Mouse (Mus musculus) bone marrow, adult 2 months (tissue): ENCODE results near the gene Tmed1. TPM values are rescaled to one million over a fixed set of nuclear protein-coding genes. Genes with fewer than 3 reads are reported as not detected.
A peak's percentile ranks its signal among the peaks of the same experiment; 100 is the strongest.
"Not testable (repeated sequence)": the region's sequence is repeated elsewhere in the genome, so short reads cannot be mapped to it uniquely, and the experiment has no call there.

Experiments used
- H3K27ac ChIP-seq: fragments of 200-500 bp; 2 replicates; pipeline ENCODE4 v1.5.1; 2012; ENCODE audit warnings: low read depth, mild to moderate bottlenecking, control low read depth, inconsistent platforms, low read length; ENCODE audit not compliant: control insufficient read depth, poor library complexity, insufficient read depth
- H3K4me1 ChIP-seq: fragments of 200-500 bp; 2 replicates; pipeline ENCODE4 v1.6.1; 2011; ENCODE audit warnings: low read length; ENCODE audit not compliant: control insufficient read depth, insufficient read depth
- H3K4me3 ChIP-seq: fragments of 200-500 bp; replicated peaks from 2 replicates; pipeline ENCODE3; 2011; ENCODE audit warnings: mild to moderate bottlenecking, low read depth, low read length, control low read depth; ENCODE audit not compliant: control insufficient read depth
- CTCF ChIP-seq: fragments of 200-500 bp; IDR thresholded peaks from 2 replicates; pipeline ENCODE4 v1.5.1; 2011; ENCODE audit warnings: low read length, control low read depth; ENCODE audit not compliant: control insufficient read depth, insufficient read depth
- POLR2A ChIP-seq: fragments of 200-500 bp; IDR thresholded peaks from 2 replicates; pipeline ENCODE4 v1.6.1; 2011; ENCODE audit warnings: low read depth, mild to moderate bottlenecking, control low read depth, low read length, borderline replicate concordance; ENCODE audit not compliant: control insufficient read depth
- WGBS: fragments of 180-500 bp; shearing (Covaris S2); methylation state at CpG from one replicate; pipeline ENCODE4 v1.1.7; 2018; 5-methylcytosine and 5-hydroxymethylcytosine counted together
- polyA plus RNA-seq: library from polyadenylated mRNA; stranded (reverse); fragments of >200 nt; gene quantifications from 2 replicates; pipeline ENCODE4 v1.2.4, GENCODE M21; 2011; ENCODE audit warnings: low replicate concordance; ENCODE audit not compliant: missing spikeins, insufficient read depth, insufficient read length

The Tmed1 gene
- polyA plus RNA-seq, 1 experiment = 6.7 TPM

GRCm38 (mm10) chr9:21536501-21536900 lies 26.4 kb upstream of the Tmed1 start:
- Histone ChIP-seq H3K4me1 (no peaks in the 10 kb centered on the region), H3K4me3 (no peak overlapping the region), H3K27ac (no peak overlapping the region)
- WGBS = 70% methylated on average over 14 of the region's 14 CpGs
- TF ChIP-seq POLR2A (no peak), CTCF (no peak)

GRCm38 (mm10) chr9:21527917-21528324 lies 17.9 kb upstream of the Tmed1 start:
- H3K4me1 ChIP-seq = peaks cover 1% of the 10 kb centered on the region; the same call in 1 of the 2 replicates
- TF ChIP-seq POLR2A (no peak), CTCF (no peak)
- 4% methylated on average over 1 of the region's 1 CpGs for WGBS
- peak overlapping the region; percentile 37 for H3K4me3 ChIP-seq
- H3K27ac ChIP-seq = peak overlapping the region; percentile 61

- peak overlapping the region; percentile 61 for H3K27ac ChIP-seq
- TF ChIP-seq POLR2A (no peak), CTCF (no peak)
- WGBS = 76% methylated on average over 2 of the region's 2 CpGs
- H3K4me3 ChIP-seq = peak overlapping the region; percentile 37
- H3K4me1 ChIP-seq = peaks cover 1% of the 10 kb centered on the region; the same call in 1 of the 2 replicates
These were observed 17.2 kb upstream of the Tmed1 start for GRCm38 (mm10) chr9:21527100-21527801.

- 41% methylated on average over 3 of the region's 3 CpGs for WGBS
- peak overlapping the region; percentile 81 for H3K27ac ChIP-seq
- H3K4me1 ChIP-seq = peaks cover 1% of the 10 kb centered on the region; the same call in 1 of the 2 replicates
- no peak for TF ChIP-seq POLR2A
- no peak for TF ChIP-seq CTCF
- peak overlapping the region; percentile 85 for H3K4me3 ChIP-seq
These were observed 16.5 kb upstream of the Tmed1 start for GRCm38 (mm10) chr9:21526634-21526944.

DNA sequence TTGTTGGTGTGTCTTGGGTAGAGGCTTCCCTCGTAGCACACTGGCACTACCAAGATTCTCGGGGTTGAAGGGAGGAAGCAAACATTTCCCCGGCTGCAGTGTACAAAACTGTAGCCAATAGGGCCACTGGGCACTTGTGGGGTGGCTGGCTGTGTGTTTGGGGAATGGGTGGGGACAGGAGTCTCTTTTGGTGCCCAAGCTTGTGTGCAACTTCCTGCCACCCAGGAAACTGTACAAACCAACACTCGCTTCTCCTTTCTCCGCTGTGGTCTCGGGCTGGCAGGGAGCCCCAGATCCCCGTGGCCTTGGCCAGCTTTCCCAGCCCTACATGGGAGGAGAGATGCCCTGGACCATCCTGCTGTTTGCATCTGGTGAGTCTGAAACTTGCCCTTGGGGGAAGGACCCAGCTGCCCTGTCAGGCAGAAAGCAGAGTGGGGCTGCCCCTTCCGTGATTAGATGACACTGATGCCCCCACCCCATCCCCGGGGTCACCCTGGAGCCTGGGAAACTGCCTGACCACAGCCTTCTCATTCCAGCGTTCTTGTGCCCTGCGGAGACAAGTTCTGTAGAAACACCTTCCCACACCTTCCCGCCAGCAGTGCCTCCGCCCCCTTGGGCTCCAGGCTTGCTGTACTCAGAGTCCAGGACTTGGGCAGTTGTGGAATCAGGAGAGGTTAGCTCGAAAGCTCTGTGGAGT lies 16.0 kb upstream of the Tmed1 start, which contains the start of gene AB124611:
AB124611 (plus strand) TSS at position 240 of the 697 bp plus-strand sequence.
- H3K27ac ChIP-seq = peak within 1 kb of the TSS; percentile 81
- 10% methylated on average over 14 of the region's 14 CpGs for WGBS
- TF ChIP-seq CTCF (no peak), POLR2A (peak; percentile 60; the same call in 1 of the 2 replicates)
- peaks cover 1% of the 10 kb centered on the region; the same call in 1 of the 2 replicates for H3K4me1 ChIP-seq
- peak within 1 kb of the TSS; percentile 85 for H3K4me3 ChIP-seq

DNA sequence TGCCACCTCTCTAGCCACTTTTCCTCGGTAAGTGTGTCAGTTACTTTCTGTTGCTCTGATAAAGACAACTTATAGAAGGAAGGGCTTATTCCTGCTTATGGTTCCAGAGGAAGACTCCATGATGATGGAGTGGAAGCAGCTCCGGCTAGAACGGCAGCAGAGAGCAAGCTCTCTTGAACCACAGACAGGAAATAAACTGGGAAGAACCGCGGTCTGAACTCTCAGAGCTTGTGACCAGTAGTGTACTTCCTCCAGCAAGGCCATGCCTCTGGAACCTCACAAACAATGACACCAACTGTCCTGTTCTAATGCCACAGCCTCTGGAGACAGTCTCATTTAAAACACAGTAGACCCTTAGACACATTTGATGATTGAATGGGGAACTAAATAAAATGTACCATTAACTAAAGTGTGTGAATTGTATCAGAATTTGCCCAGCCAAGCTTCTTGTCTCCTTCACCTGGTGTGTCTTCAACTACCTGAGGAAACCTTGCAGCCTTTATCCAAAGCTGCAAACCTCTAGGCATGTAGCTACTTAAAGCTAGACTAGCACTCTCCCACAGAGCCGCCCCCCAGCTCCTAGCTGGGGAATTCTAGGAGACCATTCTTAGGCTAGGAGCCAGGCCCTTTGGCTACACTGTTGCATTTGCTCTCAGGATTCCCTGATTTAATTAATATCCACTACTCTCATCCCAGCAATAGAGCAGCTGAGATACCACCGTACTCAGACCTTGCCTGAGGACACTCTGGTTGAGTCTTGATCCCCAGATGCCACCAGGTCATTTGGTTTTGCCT lies 15.3 kb upstream of the Tmed1 start:
- peaks cover 1% of the 10 kb centered on the region; the same call in 1 of the 2 replicates for H3K4me1 ChIP-seq
- WGBS = 19% methylated on average over 7 of the region's 7 CpGs
- TF ChIP-seq POLR2A (no peak), CTCF (no peak)
- H3K27ac ChIP-seq = peak overlapping the region; percentile 73
- peak overlapping the region; percentile 36 for H3K4me3 ChIP-seq

DNA sequence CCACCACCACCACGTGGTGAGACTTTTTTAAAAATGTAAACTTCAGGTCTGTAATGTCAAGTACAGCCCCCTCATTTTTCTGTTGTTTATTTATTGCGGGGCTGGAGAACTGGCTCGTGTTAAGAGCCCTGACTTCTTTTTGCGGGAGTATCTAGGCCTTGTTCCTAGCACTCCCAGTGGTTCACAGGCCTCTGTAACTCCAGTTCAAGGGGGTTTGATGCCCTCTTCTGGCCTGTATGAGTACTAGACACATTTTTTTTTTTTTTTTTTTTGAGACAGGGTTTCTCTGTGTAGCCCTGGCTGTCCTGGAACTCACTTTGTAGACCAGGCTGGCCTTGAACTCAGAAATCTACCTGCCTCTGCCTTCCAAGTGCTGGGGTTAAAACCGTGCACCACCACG lies 8.6 kb upstream of the Tmed1 start:
- not testable (repeated sequence) for H3K27ac ChIP-seq, H3K4me3 ChIP-seq, H3K4me1 ChIP-seq
- 87% methylated on average over 6 of the region's 6 CpGs for WGBS

- Histone ChIP-seq H3K4me3 (no peak overlapping the region), H3K27ac (no peak overlapping the region), H3K4me1 (no peaks in the 10 kb centered on the region; the same call in 1 of the 2 replicates)
- no peak for TF ChIP-seq CTCF
- TF ChIP-seq POLR2A = no peak
- WGBS = 78% methylated on average over 6 of the region's 6 CpGs
These were observed 8.0 kb upstream of the Tmed1 start for GRCm38 (mm10) chr9:21517947-21518495.
